Mouse (Mus musculus) neural tube, embryonic 13.5 days (tissue): Measurements from ENCODE around the gene 5830473C10Rik. TPM values are rescaled to one million over a fixed set of nuclear protein-coding genes. Genes with fewer than 3 reads are reported as not detected.
"Not testable (repeated sequence)": the region's sequence is repeated elsewhere in the genome, so short reads cannot be mapped to it uniquely, and the experiment has no call there.

Experiments used
- ATAC-seq: fragments of 200-750 bp; cut with Nextera tagmentation; 2 replicates; pipeline ENCODE4 v1.8.0; 2017; ENCODE audit warnings: low read depth, mild to moderate bottlenecking, moderate TSS enrichment, moderate library complexity
- H3K27ac ChIP-seq: fragments of 300-500 bp; sonication (generic); replicated peaks from 2 replicates; pipeline ENCODE4 v1.5.1; 2015; ENCODE audit warnings: moderate library complexity, mild to moderate bottlenecking, inconsistent platforms
- H3K27me3 ChIP-seq: fragments of 300-500 bp; sonication (generic); 2 replicates; pipeline ENCODE4 v1.6.1; 2015; ENCODE audit warnings: mild to moderate bottlenecking, inconsistent platforms
- H3K36me3 ChIP-seq: fragments of 300-500 bp; sonication (generic); 2 replicates; pipeline ENCODE4 v1.6.1; 2015; ENCODE audit warnings: mild to moderate bottlenecking, inconsistent platforms
- H3K4me1 ChIP-seq: fragments of 300-500 bp; sonication (generic); replicated peaks from 2 replicates; pipeline ENCODE4 v1.6.1; 2015; ENCODE audit warnings: inconsistent platforms
- H3K4me2 ChIP-seq: fragments of 300-500 bp; sonication (generic); 2 replicates; pipeline ENCODE4 v1.6.1; 2015; ENCODE audit warnings: inconsistent platforms, mild to moderate bottlenecking, moderate library complexity
- H3K4me3 ChIP-seq: fragments of 300-500 bp; sonication (generic); 2 replicates; pipeline ENCODE4 v1.5.1; 2015; ENCODE audit warnings: mild to moderate bottlenecking, inconsistent platforms
- H3K9ac ChIP-seq: fragments of 300-500 bp; sonication (generic); 2 replicates; pipeline ENCODE4 v1.6.1; 2015; ENCODE audit warnings: moderate library complexity, mild to moderate bottlenecking, inconsistent platforms
- H3K9me3 ChIP-seq: fragments of 300-500 bp; sonication (generic); 2 replicates; pipeline ENCODE4 v1.6.1; 2016; ENCODE audit warnings: inconsistent platforms
- WGBS: fragments of 180-500 bp; shearing (Covaris S2); methylation state at CpG from one replicate; pipeline ENCODE4 v1.1.7; 2015; 5-methylcytosine and 5-hydroxymethylcytosine counted together
- polyA plus RNA-seq: library from polyadenylated mRNA; unstranded; fragments of >200 nt; fragmentation: Nextera tagmentation; extraction: Ambion mirVana; gene quantifications from 2 replicates; pipeline ENCODE4 v1.2.1, GENCODE M21; 2015

The 5830473C10Rik gene
- polyA plus RNA-seq, 1 experiment from 2014 or later: not detected

DNA sequence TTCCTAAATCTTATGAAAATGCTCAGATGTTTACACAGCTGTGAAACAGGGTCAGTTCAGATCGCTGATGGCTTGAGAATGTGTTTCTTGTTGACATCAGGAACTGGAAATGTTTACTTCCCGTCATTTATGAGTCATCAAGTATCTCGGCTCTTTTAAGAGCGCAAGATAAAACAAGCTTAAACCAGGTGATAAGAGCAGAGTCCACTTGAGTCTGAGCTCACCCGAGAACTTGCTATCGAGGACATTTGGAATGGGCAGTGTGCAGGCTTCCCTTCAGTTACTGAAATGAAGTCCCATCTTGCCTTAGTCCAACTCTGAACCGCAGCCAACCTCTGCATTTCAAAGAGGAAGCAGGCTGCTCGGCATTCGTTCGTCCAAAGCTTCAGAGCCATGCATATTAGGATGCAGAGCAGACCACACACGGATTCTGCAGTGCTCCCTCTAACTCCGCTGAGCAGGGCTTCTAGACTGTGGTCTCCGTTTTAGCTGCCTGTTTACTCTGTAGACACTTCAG is 42.6 kb downstream of the 5830473C10Rik start:
- Histone ChIP-seq H3K9me3 (no peaks in the 10 kb centered on the region), H3K4me3 (no peak overlapping the region), H3K4me2 (no peak overlapping the region), H3K4me1 (no peaks in the 10 kb centered on the region), H3K27ac (no peak overlapping the region), H3K9ac (no peak overlapping the region), H3K27me3 (no peaks in the 10 kb centered on the region), H3K36me3 (no peaks in the 10 kb centered on the region)
- WGBS: 68% methylated on average over 13 of the region's 13 CpGs
- ATAC-seq: no peak

DNA sequence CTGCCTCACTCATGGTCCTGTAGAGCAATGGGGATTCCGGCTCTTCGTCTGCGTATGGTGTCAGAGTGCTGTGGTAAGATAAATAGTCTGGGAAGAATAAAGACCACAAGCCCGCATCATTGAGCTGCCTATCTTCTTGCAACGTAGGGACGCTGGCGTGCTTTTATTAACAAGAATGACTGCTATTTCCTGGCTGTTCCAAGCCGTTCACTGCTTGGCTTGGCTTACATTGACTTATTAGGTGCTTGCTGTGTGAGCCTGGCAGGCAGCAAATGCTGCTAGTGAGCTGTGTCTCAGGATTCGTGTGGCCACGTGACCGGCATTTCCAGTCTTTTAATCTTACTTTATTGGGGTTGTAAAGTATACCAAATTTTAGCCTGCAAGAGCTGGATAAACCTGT is 48.0 kb downstream of the 5830473C10Rik start:
- H3K27me3 ChIP-seq: no peaks in the 10 kb centered on the region
- WGBS: 61% methylated on average over 11 of the region's 11 CpGs
- ATAC-seq: no peak
- no peak overlapping the region for H3K9ac ChIP-seq
- H3K4me2 ChIP-seq: no peak overlapping the region
- no peaks in the 10 kb centered on the region for H3K9me3 ChIP-seq
- H3K27ac ChIP-seq: no peak overlapping the region
- H3K4me1 ChIP-seq: no peaks in the 10 kb centered on the region
- H3K4me3 ChIP-seq: no peak overlapping the region
- no peaks in the 10 kb centered on the region for H3K36me3 ChIP-seq

DNA sequence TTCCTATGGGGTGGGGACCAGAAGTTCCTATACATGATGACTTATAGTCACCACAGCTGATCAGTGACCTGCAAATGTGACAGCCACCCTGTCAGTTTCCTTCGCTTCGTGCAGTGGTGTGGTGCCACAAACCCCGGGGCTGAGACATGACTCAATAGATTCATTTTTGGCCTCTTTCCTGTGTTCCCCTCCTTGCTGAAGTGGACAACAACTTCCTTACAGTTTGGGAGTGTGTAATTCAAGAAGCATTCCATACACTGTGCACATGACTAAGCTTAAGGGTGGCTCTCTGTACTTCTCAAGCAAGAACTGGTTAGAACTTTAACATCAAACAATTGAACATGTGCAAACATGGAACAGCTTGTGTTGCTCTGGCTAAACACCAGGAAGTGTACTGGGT is 50.5 kb downstream of the 5830473C10Rik start:
- H3K4me2 ChIP-seq: no peak overlapping the region
- H3K27me3 ChIP-seq: no peaks in the 10 kb centered on the region
- no peaks in the 10 kb centered on the region for H3K9me3 ChIP-seq
- ATAC-seq: no peak
- H3K4me1 ChIP-seq: no peaks in the 10 kb centered on the region
- H3K9ac ChIP-seq: no peak overlapping the region
- no peak overlapping the region for H3K27ac ChIP-seq
- H3K36me3 ChIP-seq: no peaks in the 10 kb centered on the region
- 85% methylated on average over 3 of the region's 3 CpGs for WGBS
- H3K4me3 ChIP-seq: no peak overlapping the region

DNA sequence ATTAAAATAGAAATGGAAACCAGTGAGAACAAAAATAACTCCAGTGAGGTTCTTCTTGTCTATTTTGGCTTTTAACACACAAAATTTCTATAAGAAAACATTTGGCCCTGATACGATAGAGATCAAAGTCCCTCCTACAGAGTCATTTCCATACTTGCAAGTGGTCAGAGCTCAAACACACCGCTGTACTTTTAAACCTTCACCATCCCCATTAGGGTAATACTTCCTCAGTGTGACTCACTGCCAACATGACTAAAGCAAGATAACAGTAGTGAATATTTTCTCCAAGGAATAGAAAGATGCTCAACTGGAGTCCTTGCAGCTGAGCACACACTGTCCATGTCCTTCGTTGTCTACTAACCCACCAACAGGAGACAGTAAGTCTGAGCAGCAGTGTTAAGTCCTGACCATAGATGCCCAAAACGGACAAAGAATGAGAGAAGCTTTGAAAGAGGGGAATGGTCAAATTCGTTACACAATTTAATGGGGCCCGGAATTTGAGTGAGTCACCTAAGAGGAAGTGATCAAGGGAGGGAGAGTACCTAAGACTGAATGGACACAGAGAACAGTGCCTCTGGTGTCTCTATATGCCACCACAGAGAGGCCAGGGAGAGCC is 51.2 kb downstream of the 5830473C10Rik start:
- WGBS: 84% methylated on average over 6 of the region's 6 CpGs
- ATAC-seq: no peak

DNA sequence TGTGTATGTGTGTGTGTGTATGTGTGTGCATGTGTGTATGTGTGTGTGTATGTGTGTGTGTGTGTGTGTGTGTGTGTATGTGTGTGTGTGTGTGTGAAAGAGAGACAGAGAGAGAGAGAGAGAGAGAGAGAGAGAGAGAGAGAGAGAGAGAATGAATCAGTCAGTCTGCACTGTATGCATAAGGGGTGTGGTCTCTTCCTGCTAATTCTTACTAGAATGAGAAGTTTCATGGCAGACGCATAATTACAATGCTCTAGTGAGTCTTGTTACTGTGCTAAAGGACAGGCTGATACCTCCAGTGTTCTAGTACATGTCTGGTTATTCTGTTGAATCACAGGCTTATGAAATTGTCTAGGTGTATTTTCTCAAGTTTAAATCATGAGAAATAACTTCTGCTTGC is 51.8 kb downstream of the 5830473C10Rik start:
- H3K9me3 ChIP-seq, H3K4me1 ChIP-seq, H3K9ac ChIP-seq, H3K4me2 ChIP-seq, H3K36me3 ChIP-seq, H3K4me3 ChIP-seq, ATAC-seq, H3K27ac ChIP-seq, H3K27me3 ChIP-seq: not testable (repeated sequence)
- 89% methylated on average over 1 of the region's 1 CpGs for WGBS

More for the DNA sequence above, 51.2 kb downstream of the 5830473C10Rik start:
- Histone ChIP-seq H3K9me3 (no peaks in the 10 kb centered on the region), H3K27ac (no peak overlapping the region), H3K4me1 (no peaks in the 10 kb centered on the region), H3K36me3 (no peaks in the 10 kb centered on the region), H3K4me3 (no peak overlapping the region), H3K27me3 (no peaks in the 10 kb centered on the region), H3K9ac (no peak overlapping the region), H3K4me2 (no peak overlapping the region)

DNA sequence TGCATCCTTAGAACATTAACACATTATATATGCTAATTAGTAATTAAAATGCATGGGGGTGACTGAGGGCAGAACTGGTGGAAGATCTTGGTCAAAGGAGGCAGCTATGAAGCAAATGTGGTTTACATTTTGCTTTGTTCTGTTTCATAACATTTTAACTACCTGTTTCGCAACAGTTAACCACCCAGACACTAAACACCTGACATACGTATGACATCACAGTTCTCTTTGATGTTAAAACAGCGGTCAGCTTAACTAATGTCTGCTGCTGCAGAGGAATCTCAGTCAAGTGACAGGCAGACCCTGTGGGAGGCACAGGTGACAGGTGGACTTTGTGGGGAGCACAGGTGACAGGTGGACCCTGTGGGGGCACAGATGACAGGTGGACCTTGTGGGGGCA is 57.0 kb downstream of the 5830473C10Rik start:
- H3K4me3 ChIP-seq: no peak overlapping the region
- ATAC-seq: no peak
- H3K4me1 ChIP-seq: no peaks in the 10 kb centered on the region
- H3K36me3 ChIP-seq: no peaks in the 10 kb centered on the region
- H3K27ac ChIP-seq: no peak overlapping the region
- H3K4me2 ChIP-seq: no peak overlapping the region
- H3K9ac ChIP-seq: no peak overlapping the region
- WGBS: 89% methylated on average over 3 of the region's 3 CpGs
- H3K27me3 ChIP-seq: no peaks in the 10 kb centered on the region
- H3K9me3 ChIP-seq: no peaks in the 10 kb centered on the region

DNA sequence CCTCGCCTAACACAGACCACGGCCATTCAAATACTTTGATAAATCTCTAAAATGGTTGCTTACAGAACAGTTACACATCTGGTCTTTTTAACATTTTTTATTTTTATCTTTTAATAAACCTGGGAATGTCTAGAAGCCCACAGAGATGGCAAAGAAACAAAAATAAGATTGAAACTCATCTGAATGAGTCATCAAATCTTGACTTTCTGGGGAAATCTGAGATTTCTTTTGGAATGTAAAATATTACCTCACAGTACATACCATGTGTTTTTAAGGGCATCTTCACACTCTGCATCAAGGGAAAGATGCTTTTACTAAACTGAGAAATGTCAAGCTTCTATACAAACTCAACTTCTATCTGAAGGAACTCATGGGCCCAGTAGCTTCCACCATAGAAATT is 60.4 kb downstream of the 5830473C10Rik start:
- Histone ChIP-seq H3K9ac (no peak overlapping the region), H3K4me3 (no peak overlapping the region), H3K4me2 (no peak overlapping the region), H3K27ac (no peak overlapping the region), H3K27me3 (no peaks in the 10 kb centered on the region), H3K4me1 (no peaks in the 10 kb centered on the region), H3K9me3 (no peaks in the 10 kb centered on the region), H3K36me3 (no peaks in the 10 kb centered on the region)
- WGBS: 90% methylated on average over 2 of the region's 2 CpGs
- no peak for ATAC-seq

DNA sequence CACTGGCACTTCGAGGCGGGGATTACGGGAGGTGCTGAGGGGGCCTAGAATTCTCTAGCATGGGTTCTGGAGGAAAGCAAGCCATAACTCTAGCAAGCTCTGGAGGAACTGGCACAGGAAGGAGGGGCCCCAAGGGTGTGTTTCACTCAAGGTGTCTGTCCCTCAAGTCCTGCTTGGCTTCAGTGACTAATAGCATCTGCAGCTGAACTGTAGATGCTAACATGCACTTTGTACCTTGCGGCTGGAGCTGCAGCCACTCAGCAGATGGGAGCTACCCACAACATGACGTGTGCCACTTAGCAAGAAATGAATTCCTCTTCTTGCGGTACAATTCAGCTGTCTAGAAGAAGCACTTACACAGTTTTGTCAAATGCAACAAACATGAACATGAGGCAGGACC is 60.8 kb downstream of the 5830473C10Rik start:
- no peaks in the 10 kb centered on the region for H3K36me3 ChIP-seq
- no peaks in the 10 kb centered on the region for H3K27me3 ChIP-seq
- H3K9ac ChIP-seq: no peak overlapping the region
- H3K9me3 ChIP-seq: no peaks in the 10 kb centered on the region
- no peak overlapping the region for H3K4me3 ChIP-seq
- H3K27ac ChIP-seq: no peak overlapping the region
- H3K4me1 ChIP-seq: no peaks in the 10 kb centered on the region
- no peak for ATAC-seq
- WGBS: 93% methylated on average over 6 of the region's 6 CpGs
- no peak overlapping the region for H3K4me2 ChIP-seq

DNA sequence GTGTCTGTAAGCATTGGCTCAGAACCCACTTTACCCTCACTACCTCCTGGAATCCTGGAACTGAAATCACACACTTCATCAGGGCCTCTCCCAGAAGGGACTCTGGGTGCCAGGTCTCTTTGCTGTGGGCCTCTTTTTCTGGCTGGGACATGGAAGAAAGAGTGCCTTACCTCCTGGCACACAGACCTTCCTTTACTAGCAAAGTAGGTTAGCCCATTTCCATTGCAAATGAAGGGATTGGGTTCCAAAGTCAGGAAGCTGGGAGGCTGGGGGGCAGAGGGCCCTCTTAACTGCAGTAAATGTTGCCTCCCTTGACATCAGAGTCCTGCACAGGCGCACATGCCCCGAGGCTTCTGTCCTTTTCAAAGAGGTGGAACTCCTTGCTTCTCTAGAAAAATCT is 62.3 kb downstream of the 5830473C10Rik start:
- 82% methylated on average over 2 of the region's 2 CpGs for WGBS
- Histone ChIP-seq H3K4me3 (no peak overlapping the region), H3K27me3 (no peaks in the 10 kb centered on the region), H3K36me3 (no peaks in the 10 kb centered on the region), H3K4me1 (no peaks in the 10 kb centered on the region), H3K27ac (no peak overlapping the region), H3K4me2 (no peak overlapping the region), H3K9ac (no peak overlapping the region), H3K9me3 (no peaks in the 10 kb centered on the region)
- no peak for ATAC-seq

DNA sequence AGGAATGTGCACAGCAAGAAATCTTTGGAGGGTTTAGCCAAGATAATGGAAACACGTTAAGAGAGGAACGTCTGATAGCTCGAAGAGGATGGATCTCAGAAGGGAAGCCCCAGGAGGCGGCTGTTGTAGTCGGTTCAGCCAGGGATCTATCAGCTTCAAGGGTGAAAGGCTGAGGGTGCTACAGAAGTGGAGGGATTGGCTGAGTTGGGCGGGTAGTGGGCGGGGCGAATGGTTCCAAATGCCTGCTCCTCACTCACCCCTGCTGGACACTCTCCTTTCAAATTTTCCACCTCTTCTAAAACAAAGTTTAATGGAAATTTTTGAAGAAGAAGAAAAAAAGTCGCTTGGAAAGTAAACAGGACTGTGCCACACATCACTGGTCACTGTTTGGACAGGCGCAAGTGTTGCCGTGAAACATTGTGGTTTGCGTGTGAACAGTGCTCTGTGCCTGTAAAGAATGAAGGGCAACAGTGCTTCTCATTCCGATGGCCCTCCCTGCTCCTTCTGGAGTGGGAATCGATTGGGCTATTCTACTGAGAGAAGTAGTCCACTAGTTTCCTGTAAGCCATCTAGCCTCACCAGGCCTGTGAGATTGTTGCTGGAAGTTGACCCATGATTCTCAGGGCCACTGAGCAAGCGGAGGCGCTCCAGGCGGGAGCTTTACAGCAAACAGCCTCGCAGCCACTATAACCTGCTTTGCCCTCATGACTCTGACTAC is 64.0 kb downstream of the 5830473C10Rik start:
- no peak for ATAC-seq
- H3K4me3 ChIP-seq: no peak overlapping the region
- 80% methylated on average over 18 of the region's 18 CpGs for WGBS
- H3K4me1 ChIP-seq: no peaks in the 10 kb centered on the region
- H3K36me3 ChIP-seq: no peaks in the 10 kb centered on the region
- no peak overlapping the region for H3K27ac ChIP-seq
- no peaks in the 10 kb centered on the region for H3K9me3 ChIP-seq
- H3K4me2 ChIP-seq: no peak overlapping the region
- H3K9ac ChIP-seq: no peak overlapping the region
- H3K27me3 ChIP-seq: no peaks in the 10 kb centered on the region

DNA sequence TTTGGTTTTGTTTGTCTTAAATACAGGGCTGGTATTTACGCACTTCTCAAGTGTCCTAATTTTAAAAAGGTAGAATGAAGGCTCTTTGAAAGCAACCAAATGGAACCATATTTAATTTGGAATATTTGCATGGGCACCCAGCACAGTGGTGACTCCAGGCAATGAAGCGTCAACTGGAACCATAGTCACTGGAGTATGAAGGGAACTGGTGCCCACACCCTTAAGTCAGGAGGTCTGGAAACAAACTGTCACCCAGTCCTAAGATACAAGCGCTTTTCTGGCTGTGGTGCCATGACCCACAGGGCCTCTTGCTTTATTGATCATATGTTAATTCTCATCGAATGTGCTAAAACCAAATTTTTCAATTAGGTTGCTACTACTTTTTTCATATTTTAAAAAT is 66.5 kb downstream of the 5830473C10Rik start:
- Histone ChIP-seq H3K9ac (no peak overlapping the region), H3K36me3 (no peaks in the 10 kb centered on the region), H3K27me3 (no peaks in the 10 kb centered on the region), H3K27ac (no peak overlapping the region), H3K4me2 (no peak overlapping the region), H3K9me3 (no peaks in the 10 kb centered on the region), H3K4me3 (no peak overlapping the region), H3K4me1 (no peaks in the 10 kb centered on the region)
- WGBS: 90% methylated on average over 4 of the region's 4 CpGs
- no peak for ATAC-seq

DNA sequence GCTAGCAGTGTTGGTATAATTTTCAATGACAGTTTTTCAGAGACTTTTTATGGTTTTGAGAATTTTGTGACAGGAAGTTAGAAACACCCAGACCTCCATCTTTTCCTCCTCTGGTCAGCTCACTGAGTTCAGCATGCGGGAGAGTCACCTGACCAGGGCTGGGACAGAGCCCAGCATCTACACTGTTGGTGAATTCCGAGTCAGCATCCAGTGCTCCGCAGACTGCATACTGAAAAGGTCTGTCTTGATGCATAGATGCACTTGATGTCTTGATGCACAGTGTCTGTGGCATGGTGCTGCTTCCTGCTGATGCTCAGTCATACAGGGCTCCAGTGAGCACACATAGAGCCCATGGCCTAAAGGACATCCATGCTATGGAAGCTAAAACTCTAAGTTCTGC is 67.1 kb downstream of the 5830473C10Rik start:
- no peak overlapping the region for H3K4me2 ChIP-seq
- ATAC-seq: no peak
- WGBS: 88% methylated on average over 3 of the region's 3 CpGs
- no peaks in the 10 kb centered on the region for H3K36me3 ChIP-seq
- no peaks in the 10 kb centered on the region for H3K9me3 ChIP-seq
- H3K27ac ChIP-seq: no peak overlapping the region
- no peaks in the 10 kb centered on the region for H3K27me3 ChIP-seq
- no peak overlapping the region for H3K4me3 ChIP-seq
- no peak overlapping the region for H3K9ac ChIP-seq
- no peaks in the 10 kb centered on the region for H3K4me1 ChIP-seq

DNA sequence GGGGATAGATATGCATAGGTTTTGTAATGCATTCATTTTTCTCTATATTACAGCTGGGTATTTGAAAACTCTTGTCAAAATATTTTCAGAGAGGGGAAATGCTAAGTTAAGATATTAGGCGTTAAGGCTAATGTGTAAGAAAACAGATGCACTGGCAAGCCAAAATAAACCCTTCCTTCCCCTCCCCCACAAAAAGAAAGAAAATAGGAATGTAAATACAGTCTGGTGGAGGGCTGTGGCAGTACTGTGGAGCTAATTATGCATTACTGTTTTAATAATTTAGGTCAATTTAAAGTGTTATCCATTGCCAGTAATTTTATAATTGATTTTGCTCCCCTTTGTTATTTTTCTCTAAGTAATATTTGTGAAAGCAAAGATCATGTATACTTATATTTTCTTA is 67.6 kb downstream of the 5830473C10Rik start:
- Histone ChIP-seq H3K9ac (no peak overlapping the region), H3K36me3 (no peaks in the 10 kb centered on the region), H3K27me3 (no peaks in the 10 kb centered on the region), H3K4me2 (no peak overlapping the region), H3K9me3 (no peaks in the 10 kb centered on the region), H3K27ac (no peak overlapping the region), H3K4me3 (no peak overlapping the region), H3K4me1 (no peaks in the 10 kb centered on the region)
- no peak for ATAC-seq
- WGBS: 85% methylated on average over 1 of the region's 1 CpGs
